Mouse (Mus musculus) ES-Bruce4 (cell line): Measurements from ENCODE around the gene Gm20538.

Experiments used
- CTCF ChIP-seq: IDR thresholded peaks from one replicate; pipeline ENCODE4 v1.8.1; 2011; ENCODE audit warnings: low read depth, low read length
- POLR2A ChIP-seq: IDR thresholded peaks from one replicate; pipeline ENCODE4 v1.8.1; 2011; ENCODE audit warnings: low read length; ENCODE audit not compliant: insufficient read depth

DNA sequence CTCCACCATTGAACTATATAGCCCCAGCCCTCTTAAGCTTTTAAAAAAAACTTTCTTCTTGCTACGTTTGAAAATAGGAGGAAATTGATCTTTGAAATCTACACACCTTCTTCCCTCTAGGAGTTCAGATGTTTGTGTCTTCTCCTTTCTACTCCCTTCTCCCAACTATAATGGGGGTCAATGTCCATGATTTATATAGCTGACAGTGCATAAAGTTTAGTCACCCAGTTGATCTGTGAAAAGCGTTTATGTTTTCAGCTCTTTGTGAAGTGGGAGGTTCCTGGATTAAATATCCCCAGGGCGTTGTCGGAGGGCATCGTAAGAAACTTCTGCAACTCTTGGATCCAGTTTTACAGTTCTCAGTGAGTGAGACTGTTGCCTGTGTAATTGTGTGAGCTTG lies 52.4 kb downstream of the Gm20538 start:
- no peak for TF ChIP-seq CTCF
- no peak for TF ChIP-seq POLR2A
